Mouse (Mus musculus) olfactory bulb, adult 2 months (tissue): ENCODE data around the gene Cmc1.

Source experiments
- CTCF ChIP-seq: fragments of 200-500 bp; IDR thresholded peaks from 2 replicates; pipeline ENCODE4 v1.5.1; 2012; ENCODE audit warnings: low read depth, mild to moderate bottlenecking, low read length, moderate library complexity; ENCODE audit not compliant: insufficient read depth
- POLR2A ChIP-seq: fragments of 200-500 bp; IDR thresholded peaks from 2 replicates; pipeline ENCODE4 v1.6.1; 2012; ENCODE audit warnings: mild to moderate bottlenecking, low read depth, low read length, moderate library complexity; ENCODE audit not compliant: insufficient read depth

GRCm38 (mm10) chr9:118188374-118188773 lies 38.4 kb upstream of the Cmc1 start:
- TF ChIP-seq CTCF: no peak
- TF ChIP-seq POLR2A: no peak
